Mouse (Mus musculus): ENCODE measurements around the gene Vwa5b1. TPM values are rescaled to one million over a fixed set of nuclear protein-coding genes. Genes with fewer than 3 reads are reported as not detected.

The Vwa5b1 gene
- polyA plus RNA-seq (2015; fragmentation: Nextera tagmentation; extraction: Ambion mirVana) = 0.32 and 0.37 TPM in 2 replicates

GRCm38 (mm10) chr4:138635428-138636145 lies at the start of gene Vwa5b1:
Gene Vwa5b1, minus strand, starts transcription at chr4:138635884.
- Histone ChIP-seq H3K4me1 (peaks cover 4% of the 10 kb centered on the region; the same call in 1 of the 2 replicates), H3K4me3 (replicated peaks) (no peak within 1 kb of the TSS), H3K27me3 (replicated peaks) (no peaks in the 10 kb centered on the region), H3K36me3 (no peaks in the 10 kb centered on the region), H3K9me3 (no peaks in the 10 kb centered on the region), H3K9ac (no peak within 1 kb of the TSS), H3K4me2 (no peak within 1 kb of the TSS), H3K27ac (no peak within 1 kb of the TSS)
- 13% methylated on average over 8 of the region's 8 CpGs for WGBS
- no peak for ATAC-seq (ENCODE audit: insufficient read depth, low FRiP score, low read depth)

GRCm38 (mm10) chr4:138682760-138683159 lies 47.1 kb upstream of the Vwa5b1 start:
- 67% methylated on average over 2 of the region's 2 CpGs for whole genome bisulfite sequencing
- Histone ChIP-seq H3K9me3 (no peaks in the 10 kb centered on the region), H3K27me3 (replicated peaks) (no peaks in the 10 kb centered on the region), H3K4me2 (no peak overlapping the region), H3K4me1 (no peaks in the 10 kb centered on the region), H3K4me3 (replicated peaks) (no peak overlapping the region), H3K27ac (no peak overlapping the region), H3K36me3 (no peaks in the 10 kb centered on the region), H3K9ac (no peak overlapping the region)
- ATAC-seq (ENCODE audit: insufficient read depth, low FRiP score, low read depth) = no peak

- no peak overlapping the region for H3K27ac ChIP-seq
- no peaks in the 10 kb centered on the region for H3K4me1 ChIP-seq
- H3K27me3 ChIP-seq (replicated peaks) = 0 out of 2 replicates have a peak, but pooled peaks cover 4% of the 10 kb centered on the region
- no peak for ATAC-seq (ENCODE audit: insufficient read depth, low FRiP score, low read depth)
- H3K4me3 ChIP-seq (replicated peaks) = no peak overlapping the region
- no peak overlapping the region for H3K9ac ChIP-seq
- H3K4me2 ChIP-seq = no peak overlapping the region
- H3K9me3 ChIP-seq = no peaks in the 10 kb centered on the region
- 72% methylated on average over 4 of the region's 4 CpGs for WGBS
- H3K36me3 ChIP-seq = no peaks in the 10 kb centered on the region
Measured at GRCm38 (mm10) chr4:138680124-138680523, 44.4 kb upstream of the Vwa5b1 start.

- Histone ChIP-seq H3K27ac (no peak overlapping the region), H3K36me3 (no peaks in the 10 kb centered on the region), H3K4me3 (replicated peaks) (no peak overlapping the region), H3K27me3 (replicated peaks) (0 out of 2 replicates have a peak, but pooled peaks cover 6% of the 10 kb centered on the region), H3K9me3 (no peaks in the 10 kb centered on the region), H3K9ac (no peak overlapping the region), H3K4me1 (no peaks in the 10 kb centered on the region), H3K4me2 (no peak overlapping the region)
- WGBS = 16% methylated on average over 16 of the region's 16 CpGs
- ATAC-seq (ENCODE audit: insufficient read depth, low FRiP score, low read depth) = no peak
Measured at GRCm38 (mm10) chr4:138677579-138677978, 41.9 kb upstream of the Vwa5b1 start.

- H3K4me1 ChIP-seq = no peaks in the 10 kb centered on the region
- no peaks in the 10 kb centered on the region for H3K36me3 ChIP-seq
- ATAC-seq (ENCODE audit: insufficient read depth, low FRiP score, low read depth) = no peak
- no peak overlapping the region for H3K4me3 ChIP-seq (replicated peaks)
- H3K4me2 ChIP-seq = no peak overlapping the region
- H3K27me3 ChIP-seq (replicated peaks) = 0 out of 2 replicates have a peak, but pooled peaks cover 6% of the 10 kb centered on the region
- no peak overlapping the region for H3K9ac ChIP-seq
- no peaks in the 10 kb centered on the region for H3K9me3 ChIP-seq
- no peak overlapping the region for H3K27ac ChIP-seq
- WGBS = 11% methylated on average over 16 of the region's 16 CpGs
Measured at GRCm38 (mm10) chr4:138676480-138676879, 40.8 kb upstream of the Vwa5b1 start.

GRCm38 (mm10) chr4:138672160-138672559 lies 36.5 kb upstream of the Vwa5b1 start:
- Histone ChIP-seq H3K4me1 (no peaks in the 10 kb centered on the region), H3K9ac (no peak overlapping the region), H3K27me3 (replicated peaks) (0 out of 2 replicates have a peak, but pooled peaks cover 6% of the 10 kb centered on the region), H3K27ac (no peak overlapping the region), H3K9me3 (no peaks in the 10 kb centered on the region), H3K4me3 (replicated peaks) (no peak overlapping the region), H3K4me2 (no peak overlapping the region), H3K36me3 (no peaks in the 10 kb centered on the region)
- ATAC-seq (ENCODE audit: insufficient read depth, low FRiP score, low read depth) = peak; percentile 66; the same call in 1 of the 2 replicates
- 50% methylated on average over 4 of the region's 4 CpGs for WGBS

GRCm38 (mm10) chr4:138670093-138670889 lies 34.6 kb upstream of the Vwa5b1 start:
- no peak overlapping the region for H3K4me3 ChIP-seq (replicated peaks)
- H3K4me2 ChIP-seq = no peak overlapping the region
- WGBS = 64% methylated on average over 11 of the region's 11 CpGs
- H3K4me1 ChIP-seq = no peaks in the 10 kb centered on the region
- H3K27ac ChIP-seq = no peak overlapping the region
- no peaks in the 10 kb centered on the region for H3K9me3 ChIP-seq
- H3K9ac ChIP-seq = no peak overlapping the region
- no peaks in the 10 kb centered on the region for H3K36me3 ChIP-seq
- no peak for ATAC-seq (ENCODE audit: insufficient read depth, low FRiP score, low read depth)
- H3K27me3 ChIP-seq (replicated peaks) = 0 out of 2 replicates have a peak, but pooled peaks cover 2% of the 10 kb centered on the region

- no peaks in the 10 kb centered on the region for H3K36me3 ChIP-seq
Measured at GRCm38 (mm10) chr4:138666521-138666920, 30.8 kb upstream of the Vwa5b1 start.

GRCm38 (mm10) chr4:138659936-138660602 lies 24.4 kb upstream of the Vwa5b1 start:
- ATAC-seq (ENCODE audit: insufficient read depth, low FRiP score, low read depth) = no peak
- Histone ChIP-seq H3K36me3 (no peaks in the 10 kb centered on the region), H3K27me3 (replicated peaks) (no peaks in the 10 kb centered on the region), H3K27ac (no peak overlapping the region), H3K4me1 (no peaks in the 10 kb centered on the region), H3K4me3 (replicated peaks) (no peak overlapping the region), H3K9me3 (no peaks in the 10 kb centered on the region), H3K4me2 (no peak overlapping the region), H3K9ac (no peak overlapping the region)
- WGBS = 77% methylated on average over 11 of the region's 11 CpGs

More at GRCm38 (mm10) chr4:138666521-138666920, 30.8 kb upstream of the Vwa5b1 start:
- H3K27ac ChIP-seq = no peak overlapping the region
- H3K27me3 ChIP-seq (replicated peaks) = no peaks in the 10 kb centered on the region
- H3K4me3 ChIP-seq (replicated peaks) = no peak overlapping the region
- no peak overlapping the region for H3K9ac ChIP-seq
- ATAC-seq (ENCODE audit: insufficient read depth, low FRiP score, low read depth) = no peak
- no peaks in the 10 kb centered on the region for H3K4me1 ChIP-seq
- no peaks in the 10 kb centered on the region for H3K9me3 ChIP-seq
- no peak overlapping the region for H3K4me2 ChIP-seq
- WGBS = 46% methylated on average over 10 of the region's 10 CpGs

GRCm38 (mm10) chr4:138653056-138653455 lies 17.4 kb upstream of the Vwa5b1 start:
- Histone ChIP-seq H3K4me2 (no peak overlapping the region), H3K4me1 (no peaks in the 10 kb centered on the region), H3K27me3 (replicated peaks) (no peaks in the 10 kb centered on the region), H3K36me3 (no peaks in the 10 kb centered on the region), H3K9ac (no peak overlapping the region), H3K27ac (no peak overlapping the region), H3K4me3 (replicated peaks) (no peak overlapping the region), H3K9me3 (no peaks in the 10 kb centered on the region)
- ATAC-seq (ENCODE audit: insufficient read depth, low FRiP score, low read depth) = no peak
- WGBS = 45% methylated on average over 6 of the region's 6 CpGs

- Histone ChIP-seq H3K4me1 (no peaks in the 10 kb centered on the region), H3K4me2 (no peak overlapping the region), H3K4me3 (replicated peaks) (no peak overlapping the region), H3K27ac (no peak overlapping the region), H3K9ac (no peak overlapping the region), H3K27me3 (replicated peaks) (no peaks in the 10 kb centered on the region), H3K9me3 (no peaks in the 10 kb centered on the region), H3K36me3 (no peaks in the 10 kb centered on the region)
- no peak for ATAC-seq (ENCODE audit: insufficient read depth, low FRiP score, low read depth)
- 77% methylated on average over 4 of the region's 4 CpGs for WGBS
Measured at GRCm38 (mm10) chr4:138651881-138652280, 16.2 kb upstream of the Vwa5b1 start.

Data from stomach, embryonic 15.5 days (tissue).